Mouse (Mus musculus): Measurements from ENCODE around the gene Micu2. TPM values are rescaled to one million over a fixed set of nuclear protein-coding genes. Genes with fewer than 3 reads are reported as not detected.

Micu2 gene
- polyA plus RNA-seq, 1 experiment from 2014 or later = 74.1 TPM

GRCm38 (mm10) chr14:57890011-57890842, 108.8 kb downstream of the Micu2 start, which contains the start of gene Zdhhc20:
Zdhhc20 (minus strand) TSS chr14:57890276.
- Histone ChIP-seq H3K9me3 (ENCODE audit: control insufficient read depth, low read length) (no peaks in the 10 kb centered on the region; the same call in 1 of the 2 replicates), H3K27ac (ENCODE audit: low read length) (peak within 1 kb of the TSS; percentile 83), H3K9ac (ENCODE audit: low read length) (peak within 1 kb of the TSS; percentile 96), H3K27me3 (ENCODE audit: control insufficient read depth, insufficient read depth, low read depth, low read length) (no peaks in the 10 kb centered on the region), H3K4me3 (ENCODE audit: low read length) (peak within 1 kb of the TSS; percentile 91), H3K36me3 (ENCODE audit: control insufficient read depth, insufficient read depth, low read length) (no peaks in the 10 kb centered on the region), H3K4me1 (replicated peaks; ENCODE audit: control insufficient read depth, insufficient read depth, low read length) (peaks cover 20% of the 10 kb centered on the region), H3K4me2 (ENCODE audit: low read depth, low read length) (peak within 1 kb of the TSS; percentile 79)
- peak; percentile 98 for ATAC-seq (ENCODE audit: low read depth)
- WGBS = 4% methylated on average over 42 of the region's 65 CpGs

- Histone ChIP-seq H3K4me2 (ENCODE audit: low read depth, low read length) (peak overlapping the region; percentile 79), H3K27ac (ENCODE audit: low read length) (peak overlapping the region; percentile 83), H3K27me3 (ENCODE audit: control insufficient read depth, insufficient read depth, low read depth, low read length) (no peaks in the 10 kb centered on the region), H3K9me3 (ENCODE audit: control insufficient read depth, low read length) (no peaks in the 10 kb centered on the region), H3K9ac (ENCODE audit: low read length) (peak overlapping the region; percentile 96), H3K36me3 (ENCODE audit: control insufficient read depth, insufficient read depth, low read length) (no peaks in the 10 kb centered on the region), H3K4me3 (ENCODE audit: low read length) (peak overlapping the region; percentile 91), H3K4me1 (replicated peaks; ENCODE audit: control insufficient read depth, insufficient read depth, low read length) (peaks cover 20% of the 10 kb centered on the region)
- WGBS = under 1% methylated on average over 30 of the region's 37 CpGs
- peak; percentile 26 for ATAC-seq (ENCODE audit: low read depth)
These were observed 109.5 kb downstream of the Micu2 start for GRCm38 (mm10) chr14:57889541-57890010.

DNA sequence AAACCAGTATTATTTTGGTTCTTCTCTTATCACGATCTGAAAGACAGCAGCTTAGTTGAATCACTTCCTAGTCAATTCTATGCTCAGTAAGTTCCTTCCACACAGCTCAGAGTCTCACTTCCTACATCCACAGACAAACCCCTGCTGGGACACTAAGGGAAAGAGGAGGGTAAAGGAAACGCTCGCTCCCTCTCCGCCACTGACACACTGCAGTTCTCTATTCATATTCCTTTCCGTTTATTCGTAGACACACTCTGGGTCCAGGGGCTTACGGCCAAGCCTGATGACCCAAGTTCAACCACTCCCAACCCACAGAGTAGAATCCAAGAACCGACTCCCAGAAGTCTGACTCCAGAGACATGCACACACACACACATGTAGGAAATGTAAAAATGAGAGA, 111.9 kb downstream of the Micu2 start:
- 52% methylated on average over 8 of the region's 8 CpGs for WGBS
- H3K4me2 ChIP-seq (ENCODE audit: low read depth, low read length) = no peak overlapping the region
- peaks cover 30% of the 10 kb centered on the region for H3K4me1 ChIP-seq (replicated peaks; ENCODE audit: control insufficient read depth, insufficient read depth, low read length)
- H3K27me3 ChIP-seq (ENCODE audit: control insufficient read depth, insufficient read depth, low read depth, low read length) = no peaks in the 10 kb centered on the region
- H3K4me3 ChIP-seq (ENCODE audit: low read length) = no peak overlapping the region
- no peak for ATAC-seq (ENCODE audit: low read depth)
- H3K9ac ChIP-seq (ENCODE audit: low read length) = no peak overlapping the region
- H3K36me3 ChIP-seq (ENCODE audit: control insufficient read depth, insufficient read depth, low read length) = no peaks in the 10 kb centered on the region
- H3K27ac ChIP-seq (ENCODE audit: low read length) = peak overlapping the region; percentile 47; the same call in 1 of the 2 replicates
- H3K9me3 ChIP-seq (ENCODE audit: control insufficient read depth, low read length) = no peaks in the 10 kb centered on the region

GRCm38 (mm10) chr14:57886032-57886431, 113.0 kb downstream of the Micu2 start:
- no peak for ATAC-seq (ENCODE audit: low read depth)
- Histone ChIP-seq H3K9ac (ENCODE audit: low read length) (no peak overlapping the region), H3K27me3 (ENCODE audit: control insufficient read depth, insufficient read depth, low read depth, low read length) (no peaks in the 10 kb centered on the region), H3K4me3 (ENCODE audit: low read length) (no peak overlapping the region), H3K36me3 (ENCODE audit: control insufficient read depth, insufficient read depth, low read length) (no peaks in the 10 kb centered on the region), H3K4me2 (ENCODE audit: low read depth, low read length) (no peak overlapping the region), H3K4me1 (replicated peaks; ENCODE audit: control insufficient read depth, insufficient read depth, low read length) (peaks cover 36% of the 10 kb centered on the region), H3K27ac (ENCODE audit: low read length) (no peak overlapping the region), H3K9me3 (ENCODE audit: control insufficient read depth, low read length) (no peaks in the 10 kb centered on the region)
- WGBS = 72% methylated on average over 2 of the region's 2 CpGs

DNA sequence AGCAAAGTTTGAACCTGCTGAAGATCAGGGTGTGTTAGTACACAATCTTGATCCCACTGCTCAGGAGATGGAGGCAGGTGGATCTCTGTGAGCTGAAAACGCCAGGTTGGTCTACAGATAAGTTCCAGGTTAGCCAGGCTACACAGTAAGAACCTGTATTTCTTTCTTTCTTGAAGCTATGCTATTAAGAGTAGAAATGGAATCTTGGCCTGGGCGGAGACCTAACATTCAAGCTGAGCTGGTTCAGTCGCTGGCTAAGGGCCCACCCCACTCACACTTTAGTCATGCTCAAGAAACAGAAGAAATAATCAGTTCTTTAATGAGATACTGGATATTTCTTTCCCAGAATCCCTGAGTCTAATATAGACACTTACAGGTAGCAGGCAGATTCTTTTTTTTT, 115.7 kb downstream of the Micu2 start:
- 75% methylated on average over 3 of the region's 3 CpGs for WGBS
- Histone ChIP-seq H3K4me2 (ENCODE audit: low read depth, low read length) (no peak overlapping the region), H3K4me3 (ENCODE audit: low read length) (no peak overlapping the region), H3K9me3 (ENCODE audit: control insufficient read depth, low read length) (no peaks in the 10 kb centered on the region), H3K9ac (ENCODE audit: low read length) (no peak overlapping the region), H3K27me3 (ENCODE audit: control insufficient read depth, insufficient read depth, low read depth, low read length) (no peaks in the 10 kb centered on the region), H3K36me3 (ENCODE audit: control insufficient read depth, insufficient read depth, low read length) (no peaks in the 10 kb centered on the region), H3K4me1 (replicated peaks; ENCODE audit: control insufficient read depth, insufficient read depth, low read length) (peaks cover 29% of the 10 kb centered on the region), H3K27ac (ENCODE audit: low read length) (peak overlapping the region; percentile 51)
- peak; percentile 48 for ATAC-seq (ENCODE audit: low read depth)

GRCm38 (mm10) chr14:57882720-57883119, 116.3 kb downstream of the Micu2 start:
- Histone ChIP-seq H3K27me3 (ENCODE audit: control insufficient read depth, insufficient read depth, low read depth, low read length) (no peaks in the 10 kb centered on the region), H3K4me3 (ENCODE audit: low read length) (no peak overlapping the region), H3K4me1 (replicated peaks; ENCODE audit: control insufficient read depth, insufficient read depth, low read length) (peaks cover 23% of the 10 kb centered on the region), H3K9ac (ENCODE audit: low read length) (no peak overlapping the region), H3K36me3 (ENCODE audit: control insufficient read depth, insufficient read depth, low read length) (no peaks in the 10 kb centered on the region), H3K4me2 (ENCODE audit: low read depth, low read length) (no peak overlapping the region), H3K9me3 (ENCODE audit: control insufficient read depth, low read length) (no peaks in the 10 kb centered on the region), H3K27ac (ENCODE audit: low read length) (peak overlapping the region; percentile 28)
- peak; percentile 53; the same call in 1 of the 2 replicates for ATAC-seq (ENCODE audit: low read depth)
- WGBS = 31% methylated on average over 4 of the region's 4 CpGs

DNA sequence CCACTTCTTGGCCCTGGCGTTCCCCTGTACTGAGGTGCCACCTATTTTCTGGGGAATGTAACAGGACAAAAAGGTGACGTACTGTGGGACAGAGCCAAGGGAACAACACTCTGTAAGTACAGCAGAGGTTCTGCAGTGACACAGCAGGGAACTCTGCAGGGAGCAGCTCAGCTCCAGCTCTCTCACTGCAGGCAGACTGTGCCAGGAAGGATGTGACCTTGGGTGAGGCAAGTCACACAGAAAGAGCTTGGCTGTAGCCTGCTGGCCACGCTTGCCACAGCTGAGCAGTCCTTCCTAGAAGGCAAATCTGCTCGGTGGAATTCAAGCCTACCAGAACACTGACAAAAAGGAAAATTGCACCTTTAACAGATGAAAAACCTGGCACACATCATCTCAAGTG, 117.3 kb downstream of the Micu2 start:
- ATAC-seq (ENCODE audit: low read depth) = peak; percentile 70
- Histone ChIP-seq H3K4me1 (replicated peaks; ENCODE audit: control insufficient read depth, insufficient read depth, low read length) (peaks cover 19% of the 10 kb centered on the region), H3K36me3 (ENCODE audit: control insufficient read depth, insufficient read depth, low read length) (no peaks in the 10 kb centered on the region), H3K4me3 (ENCODE audit: low read length) (no peak overlapping the region), H3K27me3 (ENCODE audit: control insufficient read depth, insufficient read depth, low read depth, low read length) (no peaks in the 10 kb centered on the region), H3K9me3 (ENCODE audit: control insufficient read depth, low read length) (no peaks in the 10 kb centered on the region), H3K27ac (ENCODE audit: low read length) (peak overlapping the region; percentile 23), H3K9ac (ENCODE audit: low read length) (no peak overlapping the region), H3K4me2 (ENCODE audit: low read depth, low read length) (no peak overlapping the region)
- 47% methylated on average over 4 of the region's 4 CpGs for WGBS

DNA sequence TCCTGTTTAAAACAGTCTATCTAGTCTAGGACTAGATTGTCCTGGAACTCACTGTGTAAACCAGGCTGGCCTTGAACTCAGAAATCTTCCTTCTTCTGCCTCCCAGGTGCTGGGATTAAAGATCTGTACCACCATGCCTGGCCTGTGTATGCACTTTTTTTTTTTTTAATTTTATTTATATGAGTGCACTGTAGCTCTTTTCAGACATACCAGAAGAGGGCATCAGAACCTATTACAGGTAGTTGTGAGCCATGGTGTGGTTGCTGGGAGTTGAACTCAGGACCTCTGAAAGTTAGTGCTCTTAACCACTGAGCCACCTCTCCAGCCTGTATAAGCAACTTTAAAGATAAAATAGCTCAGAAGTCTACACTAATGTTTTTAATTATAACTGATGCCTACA, 118.0 kb downstream of the Micu2 start:
- no peak overlapping the region for H3K4me3 ChIP-seq (ENCODE audit: low read length)
- peaks cover 18% of the 10 kb centered on the region for H3K4me1 ChIP-seq (replicated peaks; ENCODE audit: control insufficient read depth, insufficient read depth, low read length)
- no peak overlapping the region for H3K4me2 ChIP-seq (ENCODE audit: low read depth, low read length)
- no peaks in the 10 kb centered on the region for H3K9me3 ChIP-seq (ENCODE audit: control insufficient read depth, low read length)
- no peak for ATAC-seq (ENCODE audit: low read depth)
- no peaks in the 10 kb centered on the region for H3K27me3 ChIP-seq (ENCODE audit: control insufficient read depth, insufficient read depth, low read depth, low read length)
- H3K9ac ChIP-seq (ENCODE audit: low read length) = no peak overlapping the region
- no peaks in the 10 kb centered on the region for H3K36me3 ChIP-seq (ENCODE audit: control insufficient read depth, insufficient read depth, low read length)
- no peak overlapping the region for H3K27ac ChIP-seq (ENCODE audit: low read length)

GRCm38 (mm10) chr14:57877921-57878320, 121.1 kb downstream of the Micu2 start:
- peaks cover 14% of the 10 kb centered on the region for H3K4me1 ChIP-seq (replicated peaks; ENCODE audit: control insufficient read depth, insufficient read depth, low read length)
- H3K27me3 ChIP-seq (ENCODE audit: control insufficient read depth, insufficient read depth, low read depth, low read length) = no peaks in the 10 kb centered on the region
- WGBS = 90% methylated on average over 9 of the region's 9 CpGs
- H3K9ac ChIP-seq (ENCODE audit: low read length) = no peak overlapping the region
- H3K27ac ChIP-seq (ENCODE audit: low read length) = no peak overlapping the region
- H3K4me3 ChIP-seq (ENCODE audit: low read length) = no peak overlapping the region
- ATAC-seq (ENCODE audit: low read depth) = no peak
- H3K36me3 ChIP-seq (ENCODE audit: control insufficient read depth, insufficient read depth, low read length) = peaks cover 7% of the 10 kb centered on the region
- no peaks in the 10 kb centered on the region for H3K9me3 ChIP-seq (ENCODE audit: control insufficient read depth, low read length)
- no peak overlapping the region for H3K4me2 ChIP-seq (ENCODE audit: low read depth, low read length)
